Mouse (Mus musculus): ENCODE data around the gene Nol4l.
A peak's percentile ranks its signal among the peaks of the same experiment; 100 is the strongest.

Nol4l gene

GRCm38 (mm10) chr2:153444254-153445136 is 85.3 kb downstream of the Nol4l start:
- peak; percentile 12 to 28 for DNase-seq (ENCODE audit: low spot score in 2 of 2)

GRCm38 (mm10) chr2:153443434-153444240 is 86.1 kb downstream of the Nol4l start:
- no peak for DNase-seq (ENCODE audit: low spot score in 2 of 2)

DNA sequence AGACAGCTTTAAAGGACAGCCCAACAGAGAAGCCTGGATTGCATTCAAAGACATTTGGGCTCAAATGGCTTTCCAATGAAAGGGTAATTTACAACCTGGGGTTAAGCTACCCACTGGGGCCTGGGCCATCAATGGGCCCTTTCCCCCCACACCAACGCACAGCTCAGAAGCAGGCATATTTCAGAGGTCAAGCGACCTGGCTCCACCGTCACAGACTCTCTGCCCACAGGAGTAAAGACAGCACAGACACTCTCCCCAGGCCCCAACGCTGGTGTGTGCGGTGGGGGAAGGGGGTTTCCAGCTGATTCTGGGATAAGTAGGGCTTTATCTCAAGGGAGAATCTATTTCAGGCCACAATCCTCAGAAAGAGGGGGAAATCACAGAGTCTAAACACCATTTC is 87.1 kb downstream of the Nol4l start:
- no peak for DNase-seq (ENCODE audit: low spot score in 2 of 2)

GRCm38 (mm10) chr2:153441228-153441627 is 88.5 kb downstream of the Nol4l start:
- DNase-seq (ENCODE audit: low spot score in 2 of 2): no peak

DNA sequence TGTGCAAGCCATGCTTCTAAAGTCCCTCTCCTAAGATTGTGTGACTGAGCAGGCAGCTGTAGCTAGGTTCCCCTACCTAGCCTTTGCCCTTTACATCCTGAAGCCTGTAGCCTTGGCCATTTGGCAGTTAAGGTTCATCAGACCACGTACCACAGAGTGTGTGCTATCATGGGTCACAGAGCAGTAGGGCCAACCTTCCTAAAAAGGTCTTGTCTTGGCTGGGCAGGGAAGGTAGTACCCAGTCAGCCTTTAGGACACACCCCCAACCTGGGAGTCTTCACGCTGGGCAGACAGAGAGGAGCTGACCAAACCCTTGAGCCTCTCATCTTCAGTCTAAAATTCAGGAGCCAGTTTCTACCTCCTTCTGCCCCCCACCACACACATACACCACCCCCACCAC is 89.0 kb downstream of the Nol4l start:
- DNase-seq (ENCODE audit: low spot score in 2 of 2): no peak

DNA sequence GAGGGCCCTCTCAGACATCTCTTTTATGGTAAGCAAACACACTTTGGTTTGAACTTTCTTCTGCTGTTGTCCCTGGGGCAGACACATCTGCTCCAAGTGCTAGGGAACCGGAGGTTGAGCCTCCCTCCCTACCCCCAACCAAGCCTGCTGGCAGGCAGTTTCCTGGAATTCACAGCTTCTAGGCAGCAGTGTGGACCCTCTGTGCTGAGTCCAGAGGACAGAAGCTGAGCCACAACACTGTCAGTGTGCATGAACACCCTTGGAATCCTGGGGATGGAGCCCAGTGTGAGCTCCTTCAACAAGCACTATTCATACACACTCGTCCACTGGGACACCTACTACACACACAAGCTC is 92.5 kb downstream of the Nol4l start:
- no peak for DNase-seq (ENCODE audit: low spot score in 2 of 2)

- no peak for DNase-seq (ENCODE audit: low spot score in 2 of 2)
These were observed 93.0 kb downstream of the Nol4l start for GRCm38 (mm10) chr2:153436641-153437305.

DNA sequence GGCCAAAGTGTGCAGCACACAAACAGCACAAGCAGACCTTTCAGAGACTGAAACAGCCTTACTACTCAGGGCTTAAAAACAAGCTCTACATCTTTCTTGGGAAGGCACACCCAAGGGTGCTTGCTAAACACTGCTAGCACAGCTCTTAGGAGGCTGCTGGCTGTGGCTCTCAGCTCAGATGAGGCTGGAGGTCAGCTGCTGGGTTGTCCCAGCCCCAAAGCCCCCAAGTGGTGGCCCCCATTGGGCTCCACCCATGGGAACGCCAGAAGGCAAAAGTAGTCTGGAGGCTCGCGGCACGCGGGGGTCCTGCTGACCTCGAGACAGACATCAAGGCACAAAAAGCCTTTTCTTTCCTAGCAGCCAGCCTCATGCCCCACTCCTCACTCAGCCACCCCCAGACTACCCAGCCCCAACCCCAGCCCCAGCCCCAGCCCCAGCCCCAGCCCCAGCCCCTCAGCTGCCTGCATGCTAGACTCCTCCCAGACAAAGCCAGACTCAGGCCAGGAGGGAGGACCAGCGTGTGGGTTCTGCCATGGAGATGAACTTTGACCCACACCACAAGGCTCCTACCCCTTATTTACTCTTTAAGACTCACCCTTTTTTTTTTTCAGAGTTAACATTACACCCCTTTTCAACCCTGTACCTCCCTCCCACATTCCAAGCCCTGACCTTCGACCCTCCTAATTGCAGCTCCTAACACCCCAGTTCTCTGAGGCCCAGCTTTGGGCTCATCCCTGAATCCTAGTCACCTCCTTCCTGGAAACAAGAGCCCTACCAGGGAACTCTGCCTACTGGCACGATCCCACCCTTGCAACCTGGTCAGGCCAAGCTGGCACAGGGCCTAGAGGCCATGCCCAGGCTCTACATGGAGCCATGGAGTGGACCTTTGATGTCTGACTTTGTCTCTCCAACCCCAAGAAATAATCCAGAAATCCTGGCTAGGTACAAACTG is 94.6 kb downstream of the Nol4l start:
- DNase-seq (ENCODE audit: low spot score in 2 of 2): no peak

- no peak for DNase-seq (ENCODE audit: low spot score in 2 of 2)
These were observed 95.9 kb downstream of the Nol4l start for GRCm38 (mm10) chr2:153433859-153434258.

- no peak for DNase-seq (ENCODE audit: low spot score in 2 of 2)
These were observed 97.3 kb downstream of the Nol4l start for GRCm38 (mm10) chr2:153432492-153432891.

- DNase-seq (ENCODE audit: low spot score in 2 of 2): no peak
These were observed 99.2 kb downstream of the Nol4l start for GRCm38 (mm10) chr2:153430571-153430970.

DNA sequence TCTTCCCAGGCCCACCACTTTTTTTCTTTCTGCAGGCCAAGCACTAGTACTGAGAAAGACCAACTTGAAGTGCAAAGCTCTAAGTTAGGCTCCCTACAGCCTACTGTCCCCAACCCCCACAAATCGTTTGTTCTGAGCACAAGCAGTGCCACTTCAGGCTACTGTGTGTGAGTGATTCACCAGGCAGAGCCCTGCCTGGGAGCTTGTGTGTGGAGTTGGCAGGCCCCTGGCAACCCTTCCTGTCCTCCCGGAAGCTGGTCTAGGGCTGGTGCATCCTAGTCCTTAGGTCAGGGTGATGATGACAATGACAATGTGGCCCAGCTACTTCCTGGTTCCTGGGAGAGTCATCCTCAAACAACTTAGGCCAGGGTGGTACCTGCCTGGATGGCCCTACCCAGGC is 101.3 kb downstream of the Nol4l start:
- no peak for DNase-seq (ENCODE audit: low spot score in 2 of 2)

- DNase-seq (ENCODE audit: low spot score in 2 of 2): no peak
These were observed 102.8 kb downstream of the Nol4l start for GRCm38 (mm10) chr2:153426931-153427330.

DNA sequence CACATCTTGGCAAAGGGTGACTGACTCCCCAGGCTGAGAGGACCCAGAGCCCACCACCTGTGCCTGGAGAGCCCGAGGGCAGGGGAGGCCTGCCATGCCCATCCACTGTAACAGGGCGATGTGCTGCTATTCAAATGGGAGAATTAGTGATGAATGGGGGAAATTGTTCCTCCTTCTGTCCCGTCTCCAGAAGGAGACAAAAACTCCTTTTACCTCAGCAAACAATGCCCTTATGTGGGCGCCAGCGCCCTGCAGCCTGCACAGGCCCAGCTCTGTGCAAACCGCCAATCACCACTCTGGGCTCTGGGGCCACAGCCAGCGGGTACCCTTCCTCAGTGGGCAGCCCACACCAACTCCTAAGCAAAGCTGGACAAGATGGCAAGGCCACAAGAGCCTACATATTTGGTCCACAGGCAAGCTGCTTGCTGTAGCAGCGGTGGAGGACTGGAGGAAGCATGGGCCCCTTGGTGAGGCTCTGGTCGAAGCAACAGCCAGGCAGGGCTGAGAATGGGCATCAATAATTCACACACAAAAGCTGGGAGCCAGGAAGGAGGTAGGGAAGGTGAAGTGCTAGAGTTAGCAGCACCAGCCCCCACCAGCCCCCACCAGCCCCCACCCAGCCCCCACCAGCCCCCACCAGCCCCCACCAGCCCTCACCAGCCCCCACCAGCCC is 103.6 kb downstream of the Nol4l start:
- no peak for DNase-seq (ENCODE audit: low spot score in 2 of 2)

DNA sequence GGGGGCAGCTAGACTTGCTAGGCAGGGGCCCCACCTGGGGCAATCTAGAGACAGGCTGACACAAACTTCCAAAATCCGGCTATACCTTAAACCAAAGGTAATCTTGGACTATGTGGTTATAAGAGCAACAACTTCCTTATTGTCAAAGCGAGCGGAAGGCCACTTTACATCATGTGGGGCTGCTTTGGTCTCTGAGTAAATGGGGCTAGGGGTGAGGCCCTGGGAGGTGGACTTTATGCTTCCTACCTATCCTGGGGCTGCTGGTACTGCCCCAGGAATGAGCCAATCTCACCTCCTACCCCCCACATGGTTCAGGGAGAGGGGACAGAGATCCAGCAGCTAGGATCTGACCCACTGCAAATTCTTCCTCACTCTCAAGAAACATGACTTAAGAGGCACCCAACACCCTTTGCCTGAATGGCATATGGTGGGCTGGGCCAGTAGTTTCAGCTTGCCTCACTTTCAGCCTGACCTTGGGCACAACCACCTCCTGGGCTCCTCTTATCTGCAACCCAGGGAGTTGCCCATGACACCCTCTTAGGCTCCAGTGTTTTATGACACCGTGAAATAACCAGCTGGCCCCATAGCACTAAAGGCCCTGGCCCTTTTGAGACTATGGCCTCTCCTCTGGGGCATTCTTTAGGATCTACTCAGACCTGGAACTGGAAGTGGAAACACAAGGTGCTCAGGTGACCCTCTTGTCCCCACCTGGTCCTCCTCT is 104.5 kb downstream of the Nol4l start:
- no peak for DNase-seq (ENCODE audit: low spot score in 2 of 2)

- DNase-seq (ENCODE audit: low spot score in 2 of 2): no peak
These were observed 105.2 kb downstream of the Nol4l start for GRCm38 (mm10) chr2:153424557-153424956.

DNA sequence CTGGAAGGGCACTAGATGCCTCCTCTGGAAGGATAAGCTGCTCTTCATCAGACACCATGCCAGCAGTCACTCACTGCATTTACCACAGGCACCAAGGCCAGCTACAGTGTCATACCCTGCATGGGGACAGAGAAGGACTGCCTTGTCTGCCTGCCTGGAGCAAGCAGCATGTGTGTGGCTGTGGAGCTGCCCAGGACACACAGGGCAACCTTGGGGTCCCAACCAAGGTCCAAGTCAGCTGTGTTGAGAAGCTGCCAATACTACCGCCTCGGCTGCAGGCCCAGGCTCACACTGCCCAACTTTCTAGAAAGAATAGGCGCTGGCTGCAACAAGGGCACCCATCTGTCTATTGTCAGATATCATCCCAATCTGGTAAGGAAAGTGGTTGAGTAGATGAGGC is 106.7 kb downstream of the Nol4l start:
- DNase-seq (ENCODE audit: low spot score in 2 of 2): no peak

DNA sequence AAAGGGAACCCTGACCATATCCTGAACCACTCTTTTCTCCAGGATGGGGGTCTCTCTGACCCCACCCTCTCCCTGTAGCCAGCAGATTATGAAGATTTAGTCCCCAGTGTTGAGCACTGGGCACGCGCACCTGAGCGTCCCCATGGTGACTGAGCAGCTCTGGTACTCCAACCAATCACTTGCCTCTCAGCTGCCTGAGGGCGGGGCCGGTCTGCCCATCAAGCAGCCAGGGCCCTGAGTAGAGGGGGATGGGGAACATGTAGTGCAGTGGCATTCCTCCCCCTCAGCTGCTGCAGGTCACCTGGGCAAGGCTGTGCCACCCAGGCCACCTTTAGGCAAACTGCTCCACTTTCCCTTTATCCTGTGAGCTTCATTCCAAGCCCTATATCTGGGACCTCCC is 107.7 kb downstream of the Nol4l start:
- DNase-seq (ENCODE audit: low spot score in 2 of 2): no peak

DNA sequence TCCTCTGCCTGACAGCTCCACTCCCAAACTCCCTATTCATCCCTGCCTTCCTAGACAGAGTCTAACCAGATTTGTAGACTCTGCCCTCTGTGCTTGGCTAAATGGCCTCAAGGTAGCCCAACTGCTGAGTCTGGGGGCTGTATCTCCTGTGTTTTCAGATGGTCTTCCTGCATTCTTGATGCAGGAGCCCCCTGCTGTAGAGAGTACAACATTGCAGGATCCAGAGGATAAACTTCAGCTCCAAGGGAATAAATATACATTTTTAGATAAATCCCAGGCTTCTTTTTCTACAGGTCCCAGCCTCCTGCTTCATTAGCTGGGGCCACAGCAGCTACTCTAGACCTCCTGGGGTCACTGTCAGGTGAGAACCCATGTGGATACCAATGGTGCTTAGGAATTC is 108.5 kb downstream of the Nol4l start:
- DNase-seq (ENCODE audit: low spot score in 2 of 2): no peak

DNA sequence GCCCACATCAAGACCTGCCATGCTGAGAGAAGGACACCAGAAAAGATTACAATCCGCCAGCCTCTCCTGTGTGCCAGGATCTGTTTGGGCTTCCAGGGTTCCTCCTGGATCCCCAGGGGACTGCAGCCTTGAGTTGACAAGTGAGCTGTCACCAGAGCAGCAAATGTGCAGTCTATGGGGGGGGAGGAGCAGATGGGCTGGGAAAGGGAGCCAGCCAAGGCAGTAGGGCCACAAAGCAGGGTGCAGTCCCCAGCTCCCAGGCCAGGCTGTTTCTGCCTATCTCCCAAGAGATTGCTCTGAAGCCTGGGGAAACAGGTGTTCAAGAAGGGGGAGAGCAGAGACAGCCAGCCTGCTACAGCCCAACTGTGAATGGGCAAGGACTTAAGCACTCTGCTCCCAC is 111.4 kb downstream of the Nol4l start:
- DNase-seq (ENCODE audit: low spot score in 2 of 2): no peak
